Mouse (Mus musculus): ENCODE results near the gene Lrrn4.

Gene Lrrn4

GRCm38 (mm10) chr2:132880844-132881645, at the start of gene Lrrn4:
Lrrn4 (minus strand) TSS chr2:132880891.
- H3K36me3 ChIP-seq (ENCODE audit: control insufficient read depth, insufficient read depth, low read length, poor library complexity, severe bottlenecking), result no peaks in the 10 kb centered on the region
- no peak for DNase-seq (ENCODE audit: low read depth, low spot score)
- H3K27me3 ChIP-seq (ENCODE audit: control insufficient read depth, insufficient read depth, low read length, poor library complexity, severe bottlenecking), result no peaks in the 10 kb centered on the region

GRCm38 (mm10) chr2:132928999-132929398, 48.3 kb upstream of the Lrrn4 start:
- H3K36me3 ChIP-seq (ENCODE audit: control insufficient read depth, insufficient read depth, low read length, poor library complexity, severe bottlenecking), result no peaks in the 10 kb centered on the region
- no peak for DNase-seq (ENCODE audit: low read depth, low spot score)
- H3K27me3 ChIP-seq (ENCODE audit: control insufficient read depth, insufficient read depth, low read length, poor library complexity, severe bottlenecking), result no peaks in the 10 kb centered on the region

- no peaks in the 10 kb centered on the region for H3K27me3 ChIP-seq (ENCODE audit: control insufficient read depth, insufficient read depth, low read length, poor library complexity, severe bottlenecking)
- no peak for DNase-seq (ENCODE audit: low read depth, low spot score)
- no peaks in the 10 kb centered on the region for H3K36me3 ChIP-seq (ENCODE audit: control insufficient read depth, insufficient read depth, low read length, poor library complexity, severe bottlenecking)
These were observed 47.2 kb upstream of the Lrrn4 start for GRCm38 (mm10) chr2:132927871-132928270.

GRCm38 (mm10) chr2:132927298-132927697, 46.6 kb upstream of the Lrrn4 start:
- Histone ChIP-seq H3K36me3 (ENCODE audit: control insufficient read depth, insufficient read depth, low read length, poor library complexity, severe bottlenecking) (no peaks in the 10 kb centered on the region), H3K27me3 (ENCODE audit: control insufficient read depth, insufficient read depth, low read length, poor library complexity, severe bottlenecking) (no peaks in the 10 kb centered on the region)
- no peak for DNase-seq (ENCODE audit: low read depth, low spot score)

GRCm38 (mm10) chr2:132923290-132924085, 42.8 kb upstream of the Lrrn4 start:
- no peak for DNase-seq (ENCODE audit: low read depth, low spot score)
- no peaks in the 10 kb centered on the region for H3K36me3 ChIP-seq (ENCODE audit: control insufficient read depth, insufficient read depth, low read length, poor library complexity, severe bottlenecking)
- H3K27me3 ChIP-seq (ENCODE audit: control insufficient read depth, insufficient read depth, low read length, poor library complexity, severe bottlenecking), result no peaks in the 10 kb centered on the region

GRCm38 (mm10) chr2:132922076-132922873, 41.6 kb upstream of the Lrrn4 start:
- Histone ChIP-seq H3K27me3 (ENCODE audit: control insufficient read depth, insufficient read depth, low read length, poor library complexity, severe bottlenecking) (no peaks in the 10 kb centered on the region), H3K36me3 (ENCODE audit: control insufficient read depth, insufficient read depth, low read length, poor library complexity, severe bottlenecking) (no peaks in the 10 kb centered on the region)
- DNase-seq (ENCODE audit: low read depth, low spot score), result no peak

GRCm38 (mm10) chr2:132914785-132915184, 34.1 kb upstream of the Lrrn4 start:
- DNase-seq (ENCODE audit: low read depth, low spot score), result no peak
- Histone ChIP-seq H3K36me3 (ENCODE audit: control insufficient read depth, insufficient read depth, low read length, poor library complexity, severe bottlenecking) (no peaks in the 10 kb centered on the region), H3K27me3 (ENCODE audit: control insufficient read depth, insufficient read depth, low read length, poor library complexity, severe bottlenecking) (no peaks in the 10 kb centered on the region; the same call in 1 of the 2 replicates)

- Histone ChIP-seq H3K27me3 (ENCODE audit: control insufficient read depth, insufficient read depth, low read length, poor library complexity, severe bottlenecking) (no peaks in the 10 kb centered on the region; the same call in 1 of the 2 replicates), H3K36me3 (ENCODE audit: control insufficient read depth, insufficient read depth, low read length, poor library complexity, severe bottlenecking) (no peaks in the 10 kb centered on the region)
- DNase-seq (ENCODE audit: low read depth, low spot score), result peak; percentile 57
These were observed 26.1 kb upstream of the Lrrn4 start for GRCm38 (mm10) chr2:132906763-132907162.

- no peaks in the 10 kb centered on the region for H3K36me3 ChIP-seq (ENCODE audit: control insufficient read depth, insufficient read depth, low read length, poor library complexity, severe bottlenecking)
- DNase-seq (ENCODE audit: low read depth, low spot score), result no peak
- H3K27me3 ChIP-seq (ENCODE audit: control insufficient read depth, insufficient read depth, low read length, poor library complexity, severe bottlenecking), result no peaks in the 10 kb centered on the region
These were observed 24.3 kb upstream of the Lrrn4 start for GRCm38 (mm10) chr2:132904961-132905360.

GRCm38 (mm10) chr2:132903498-132903897, 22.8 kb upstream of the Lrrn4 start:
- peak; percentile 66 for DNase-seq (ENCODE audit: low read depth, low spot score)
- no peaks in the 10 kb centered on the region for H3K36me3 ChIP-seq (ENCODE audit: control insufficient read depth, insufficient read depth, low read length, poor library complexity, severe bottlenecking)
- H3K27me3 ChIP-seq (ENCODE audit: control insufficient read depth, insufficient read depth, low read length, poor library complexity, severe bottlenecking), result no peaks in the 10 kb centered on the region

GRCm38 (mm10) chr2:132902056-132902455, 21.4 kb upstream of the Lrrn4 start:
- Histone ChIP-seq H3K27me3 (ENCODE audit: control insufficient read depth, insufficient read depth, low read length, poor library complexity, severe bottlenecking) (no peaks in the 10 kb centered on the region), H3K36me3 (ENCODE audit: control insufficient read depth, insufficient read depth, low read length, poor library complexity, severe bottlenecking) (no peaks in the 10 kb centered on the region)
- DNase-seq (ENCODE audit: low read depth, low spot score), result no peak

GRCm38 (mm10) chr2:132901636-132902035, 20.9 kb upstream of the Lrrn4 start:
- no peak for DNase-seq (ENCODE audit: low read depth, low spot score)
- H3K27me3 ChIP-seq (ENCODE audit: control insufficient read depth, insufficient read depth, low read length, poor library complexity, severe bottlenecking), result no peaks in the 10 kb centered on the region
- H3K36me3 ChIP-seq (ENCODE audit: control insufficient read depth, insufficient read depth, low read length, poor library complexity, severe bottlenecking), result no peaks in the 10 kb centered on the region

GRCm38 (mm10) chr2:132900596-132900995, 19.9 kb upstream of the Lrrn4 start:
- no peaks in the 10 kb centered on the region for H3K27me3 ChIP-seq (ENCODE audit: control insufficient read depth, insufficient read depth, low read length, poor library complexity, severe bottlenecking)
- no peaks in the 10 kb centered on the region for H3K36me3 ChIP-seq (ENCODE audit: control insufficient read depth, insufficient read depth, low read length, poor library complexity, severe bottlenecking)
- no peak for DNase-seq (ENCODE audit: low read depth, low spot score)

GRCm38 (mm10) chr2:132898211-132898610, 17.5 kb upstream of the Lrrn4 start:
- Histone ChIP-seq H3K27me3 (ENCODE audit: control insufficient read depth, insufficient read depth, low read length, poor library complexity, severe bottlenecking) (no peaks in the 10 kb centered on the region), H3K36me3 (ENCODE audit: control insufficient read depth, insufficient read depth, low read length, poor library complexity, severe bottlenecking) (no peaks in the 10 kb centered on the region)
- DNase-seq (ENCODE audit: low read depth, low spot score), result no peak
